Mouse (Mus musculus): ENCODE data around the gene H2-Ab1. TPM values are rescaled to one million over a fixed set of nuclear protein-coding genes. Genes with fewer than 3 reads are reported as not detected.
"Not testable (repeated sequence)": the region's sequence is repeated elsewhere in the genome, so short reads cannot be mapped to it uniquely, and the experiment has no call there.

Gene H2-Ab1
- 1.2 and 2.3 TPM in 2 replicates for polyA plus RNA-seq (2015; fragmentation: Nextera tagmentation; extraction: Ambion mirVana)

DNA sequence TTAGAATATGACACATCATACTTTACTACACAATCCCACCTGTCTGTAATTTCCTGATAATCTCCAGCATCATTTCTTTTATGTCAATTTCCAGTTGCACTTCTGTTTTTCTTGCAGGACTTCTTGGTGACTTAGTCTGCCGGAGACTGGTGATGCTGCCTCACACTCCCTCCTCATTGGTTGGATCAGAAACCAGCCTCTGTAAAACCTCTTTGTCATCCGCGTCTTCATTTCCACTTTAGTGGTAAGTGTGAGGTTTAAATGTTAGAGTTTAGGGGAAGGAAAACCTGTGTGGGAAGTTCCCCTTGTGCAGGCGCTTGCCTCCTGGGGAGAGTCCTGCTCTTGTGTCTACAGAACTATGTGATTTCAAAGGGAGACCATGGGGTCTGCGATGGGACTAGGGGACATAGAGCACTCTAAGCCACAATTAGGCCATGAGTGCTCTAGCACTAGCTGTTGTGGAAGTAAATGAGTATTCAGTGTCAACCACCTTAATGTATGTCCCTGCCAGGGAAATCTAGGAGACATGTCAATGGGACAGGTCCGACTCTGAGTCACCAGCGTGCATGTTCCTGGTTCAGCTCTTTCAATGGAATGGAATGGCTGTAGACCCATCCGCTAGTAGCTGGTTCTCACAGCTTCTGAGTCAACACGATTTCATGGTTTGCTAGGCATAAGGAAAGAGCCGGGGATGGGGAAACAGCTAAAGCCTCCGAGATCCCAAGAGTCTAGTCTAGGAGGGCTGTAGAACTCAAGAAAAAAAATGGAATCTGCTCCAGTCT, at the start of gene H2-Ab1:
H2-Ab1 (plus strand) TSS at position 96 of the 782 bp plus-strand sequence.
- Histone ChIP-seq H3K4me1 (replicated peaks) (0 out of 2 replicates have a peak, but pooled peaks cover 4% of the 10 kb centered on the region), H3K4me3 (no peak within 1 kb of the TSS), H3K27ac (replicated peaks) (no peak within 1 kb of the TSS), H3K9me3 (no peaks in the 10 kb centered on the region), H3K36me3 (no peaks in the 10 kb centered on the region), H3K4me2 (no peak within 1 kb of the TSS), H3K27me3 (peaks cover 9% of the 10 kb centered on the region; the same call in 1 of the 2 replicates), H3K9ac (no peak within 1 kb of the TSS)
- no peak for ATAC-seq (ENCODE audit: low read depth)
- WGBS, result 80% methylated on average over 11 of the region's 11 CpGs

DNA sequence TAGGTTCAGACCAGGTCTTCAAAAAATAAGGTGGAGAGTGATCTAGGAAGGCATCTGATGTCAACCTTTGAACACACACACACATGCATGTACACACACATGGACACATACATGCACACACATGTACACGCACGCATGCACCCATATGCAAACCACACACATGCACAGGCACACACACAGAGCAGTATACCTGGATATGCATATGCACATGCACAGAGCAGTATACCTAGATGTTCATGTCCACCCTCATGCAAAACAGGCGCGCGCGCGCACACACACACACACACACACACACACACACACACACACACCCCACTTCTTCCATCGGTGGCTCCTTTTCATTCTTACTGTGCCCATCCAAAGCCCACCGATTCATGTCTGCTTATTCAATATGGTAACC, 49.6 kb upstream of the H2-Ab1 start:
- WGBS, result 97% methylated on average over 9 of the region's 9 CpGs
- H3K27me3 ChIP-seq, result peaks cover 86% of the 10 kb centered on the region
- no peak overlapping the region for H3K9ac ChIP-seq
- H3K4me3 ChIP-seq, result no peak overlapping the region
- H3K36me3 ChIP-seq, result no peaks in the 10 kb centered on the region
- H3K4me1 ChIP-seq (replicated peaks), result peaks cover 11% of the 10 kb centered on the region
- no peak overlapping the region for H3K27ac ChIP-seq (replicated peaks)
- no peaks in the 10 kb centered on the region for H3K9me3 ChIP-seq
- H3K4me2 ChIP-seq, result no peak overlapping the region
- no peak for ATAC-seq (ENCODE audit: low read depth)

DNA sequence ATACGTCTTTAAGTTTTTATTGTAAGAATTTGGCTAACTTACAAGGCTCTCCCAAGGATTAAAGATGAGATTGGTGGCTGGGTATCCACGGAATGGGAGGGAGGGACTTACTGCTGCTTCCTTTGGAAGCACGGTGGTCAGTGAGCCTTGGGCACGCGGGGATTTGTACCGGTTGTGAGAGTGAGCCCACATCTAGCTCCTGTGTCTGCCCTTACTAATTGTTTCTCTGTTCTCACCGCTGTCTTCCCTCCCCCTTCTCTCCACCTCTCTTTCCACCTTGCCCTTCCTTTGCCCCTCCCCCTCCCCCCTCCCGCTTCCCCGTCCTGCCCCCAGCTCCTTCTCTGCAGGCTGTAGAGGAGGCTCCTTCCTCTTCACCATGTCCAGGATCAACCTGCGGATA, 49.1 kb upstream of the H2-Ab1 start:
- peaks cover 11% of the 10 kb centered on the region for H3K4me1 ChIP-seq (replicated peaks)
- H3K9ac ChIP-seq, result no peak overlapping the region
- no peak overlapping the region for H3K27ac ChIP-seq (replicated peaks)
- H3K4me3 ChIP-seq, result no peak overlapping the region
- H3K9me3 ChIP-seq, result no peaks in the 10 kb centered on the region
- WGBS, result 27% methylated on average over 10 of the region's 10 CpGs
- ATAC-seq (ENCODE audit: low read depth), result no peak
- no peak overlapping the region for H3K4me2 ChIP-seq
- H3K36me3 ChIP-seq, result no peaks in the 10 kb centered on the region
- H3K27me3 ChIP-seq, result peaks cover 86% of the 10 kb centered on the region

DNA sequence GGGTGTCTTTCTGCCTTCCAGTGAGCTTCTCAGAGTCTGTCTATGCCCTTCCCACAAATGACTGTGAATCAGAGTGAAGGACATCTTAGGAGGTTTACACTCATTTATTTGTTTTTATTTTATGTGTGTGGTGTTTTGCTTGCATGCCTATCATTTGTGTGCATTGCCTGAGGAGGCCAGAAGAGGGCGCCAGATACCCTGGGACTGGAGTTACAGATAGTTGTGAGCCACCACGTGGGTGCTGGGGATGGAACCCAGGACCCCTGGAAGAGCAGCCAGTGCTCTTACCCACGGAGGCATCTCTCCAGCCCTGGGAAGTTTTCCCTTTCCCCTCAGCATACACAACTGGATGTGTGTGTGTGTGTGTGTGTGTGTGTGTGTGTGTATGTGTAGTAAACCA, 47.8 kb upstream of the H2-Ab1 start:
- no peak overlapping the region for H3K27ac ChIP-seq (replicated peaks)
- H3K36me3 ChIP-seq, result no peaks in the 10 kb centered on the region
- no peak overlapping the region for H3K4me2 ChIP-seq
- H3K9ac ChIP-seq, result no peak overlapping the region
- 46% methylated on average over 3 of the region's 3 CpGs for WGBS
- no peaks in the 10 kb centered on the region for H3K9me3 ChIP-seq
- ATAC-seq (ENCODE audit: low read depth), result no peak
- H3K4me3 ChIP-seq, result no peak overlapping the region
- peaks cover 9% of the 10 kb centered on the region for H3K4me1 ChIP-seq (replicated peaks)
- H3K27me3 ChIP-seq, result peaks cover 91% of the 10 kb centered on the region

DNA sequence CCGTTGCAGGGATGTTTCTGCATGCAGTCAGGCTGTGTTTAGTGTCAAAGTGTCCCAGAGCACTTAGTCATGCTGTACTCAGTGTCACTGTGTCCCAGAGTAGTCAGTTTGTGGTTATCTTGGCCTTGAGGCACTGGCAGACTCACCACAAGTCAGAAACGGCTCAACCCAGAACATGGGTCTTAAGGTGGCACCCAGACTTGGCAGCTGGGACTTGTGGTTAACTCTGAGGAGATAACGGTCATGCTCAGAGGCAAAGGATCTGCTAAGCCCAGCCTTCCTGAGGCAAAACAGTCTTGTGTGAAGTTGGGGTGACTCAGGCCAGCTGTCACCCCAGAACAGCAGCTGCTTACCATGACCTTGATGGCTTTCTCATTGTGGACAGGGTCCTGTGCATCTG, 46.9 kb upstream of the H2-Ab1 start:
- Histone ChIP-seq H3K27me3 (peaks cover 91% of the 10 kb centered on the region), H3K36me3 (no peaks in the 10 kb centered on the region), H3K4me1 (replicated peaks) (no peaks in the 10 kb centered on the region; the same call in 1 of the 2 replicates), H3K4me2 (no peak overlapping the region), H3K4me3 (no peak overlapping the region), H3K9me3 (no peaks in the 10 kb centered on the region), H3K9ac (no peak overlapping the region), H3K27ac (replicated peaks) (no peak overlapping the region)
- ATAC-seq (ENCODE audit: low read depth), result no peak
- WGBS, result 76% methylated on average over 3 of the region's 3 CpGs

DNA sequence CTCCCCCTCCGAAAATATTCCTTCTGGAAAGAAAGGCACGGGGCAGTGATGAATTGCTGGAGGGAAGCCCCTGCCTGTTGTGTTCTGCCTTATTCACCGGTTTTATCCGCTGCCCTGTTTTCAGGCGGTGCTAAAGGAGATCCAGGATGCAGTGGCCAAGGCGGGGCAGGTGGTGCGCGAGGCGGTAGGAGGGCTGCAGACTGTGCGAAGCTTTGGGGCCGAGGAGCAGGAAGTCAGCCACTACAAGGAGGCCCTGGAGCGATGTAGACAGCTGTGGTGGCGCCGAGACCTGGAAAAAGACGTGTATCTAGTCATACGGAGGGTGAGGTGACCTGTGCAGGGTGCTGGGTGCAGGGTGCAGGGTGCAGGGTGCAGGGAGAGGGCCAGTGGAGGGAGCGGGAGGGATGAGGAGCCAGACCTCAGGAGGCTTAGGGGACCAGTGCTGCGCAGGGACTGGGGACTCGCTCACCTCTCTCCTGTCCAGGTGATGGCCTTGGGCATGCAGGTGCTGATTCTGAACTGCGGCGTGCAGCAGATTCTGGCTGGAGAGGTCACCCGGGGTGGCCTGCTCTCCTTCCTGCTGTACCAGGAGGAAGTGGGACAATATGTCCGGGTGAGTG, 45.6 kb upstream of the H2-Ab1 start:
- Histone ChIP-seq H3K4me3 (no peak overlapping the region), H3K4me2 (no peak overlapping the region), H3K27me3 (peaks cover 82% of the 10 kb centered on the region), H3K36me3 (no peaks in the 10 kb centered on the region), H3K9me3 (no peaks in the 10 kb centered on the region), H3K27ac (replicated peaks) (no peak overlapping the region), H3K4me1 (replicated peaks) (no peaks in the 10 kb centered on the region), H3K9ac (0 out of 2 replicates have a peak overlapping the region, but pooled peaks have one; percentile 31)
- WGBS, result 20% methylated on average over 23 of the region's 23 CpGs
- ATAC-seq (ENCODE audit: low read depth), result no peak

DNA sequence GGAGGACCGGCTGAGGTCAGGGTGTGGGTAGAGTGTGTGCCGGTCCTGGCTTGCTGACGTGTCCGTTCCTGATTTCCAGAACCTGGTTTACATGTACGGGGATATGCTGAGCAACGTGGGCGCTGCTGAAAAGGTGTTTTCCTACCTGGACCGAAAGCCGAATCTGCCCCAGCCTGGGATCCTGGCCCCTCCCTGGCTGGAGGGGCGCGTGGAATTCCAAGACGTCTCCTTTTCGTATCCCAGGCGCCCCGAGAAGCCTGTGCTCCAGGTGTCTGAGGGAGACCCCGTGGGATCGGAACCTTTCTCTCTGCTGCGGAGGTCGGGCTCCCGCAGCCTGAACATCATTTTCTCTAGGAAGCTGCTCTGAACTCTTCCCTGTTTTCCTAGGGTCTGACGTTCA, 43.6 kb upstream of the H2-Ab1 start:
- Histone ChIP-seq H3K27me3 (peaks cover 68% of the 10 kb centered on the region), H3K4me3 (no peak overlapping the region), H3K9ac (no peak overlapping the region), H3K9me3 (no peaks in the 10 kb centered on the region; the same call in 1 of the 2 replicates), H3K36me3 (no peaks in the 10 kb centered on the region), H3K4me1 (replicated peaks) (no peaks in the 10 kb centered on the region), H3K4me2 (no peak overlapping the region), H3K27ac (replicated peaks) (no peak overlapping the region)
- no peak for ATAC-seq (ENCODE audit: low read depth)
- 41% methylated on average over 21 of the region's 21 CpGs for WGBS

DNA sequence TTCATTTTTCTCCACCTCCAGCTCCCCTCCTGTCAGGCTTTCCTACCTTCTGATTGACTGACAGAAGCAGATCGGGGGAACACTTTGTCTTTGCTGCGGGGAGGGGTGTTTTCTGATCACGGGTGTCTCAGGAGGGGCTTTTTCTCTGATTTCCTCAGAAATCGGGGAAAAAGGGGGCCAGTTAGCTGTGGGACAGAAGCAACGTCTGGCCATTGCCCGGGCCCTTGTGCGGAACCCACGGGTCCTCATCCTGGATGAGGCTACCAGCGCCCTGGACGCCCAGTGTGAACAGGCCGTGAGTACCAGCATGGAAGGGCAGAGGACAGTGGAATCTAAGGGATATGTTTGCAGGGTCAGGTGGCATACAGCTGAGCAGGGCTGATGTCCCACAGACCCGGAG, 42.3 kb upstream of the H2-Ab1 start:
- WGBS, result 85% methylated on average over 12 of the region's 12 CpGs
- Histone ChIP-seq H3K27me3 (peaks cover 58% of the 10 kb centered on the region), H3K27ac (replicated peaks) (no peak overlapping the region), H3K9ac (no peak overlapping the region), H3K4me3 (no peak overlapping the region), H3K36me3 (no peaks in the 10 kb centered on the region), H3K4me1 (replicated peaks) (no peaks in the 10 kb centered on the region), H3K9me3 (no peaks in the 10 kb centered on the region; the same call in 1 of the 2 replicates), H3K4me2 (no peak overlapping the region)
- ATAC-seq (ENCODE audit: low read depth), result no peak

DNA sequence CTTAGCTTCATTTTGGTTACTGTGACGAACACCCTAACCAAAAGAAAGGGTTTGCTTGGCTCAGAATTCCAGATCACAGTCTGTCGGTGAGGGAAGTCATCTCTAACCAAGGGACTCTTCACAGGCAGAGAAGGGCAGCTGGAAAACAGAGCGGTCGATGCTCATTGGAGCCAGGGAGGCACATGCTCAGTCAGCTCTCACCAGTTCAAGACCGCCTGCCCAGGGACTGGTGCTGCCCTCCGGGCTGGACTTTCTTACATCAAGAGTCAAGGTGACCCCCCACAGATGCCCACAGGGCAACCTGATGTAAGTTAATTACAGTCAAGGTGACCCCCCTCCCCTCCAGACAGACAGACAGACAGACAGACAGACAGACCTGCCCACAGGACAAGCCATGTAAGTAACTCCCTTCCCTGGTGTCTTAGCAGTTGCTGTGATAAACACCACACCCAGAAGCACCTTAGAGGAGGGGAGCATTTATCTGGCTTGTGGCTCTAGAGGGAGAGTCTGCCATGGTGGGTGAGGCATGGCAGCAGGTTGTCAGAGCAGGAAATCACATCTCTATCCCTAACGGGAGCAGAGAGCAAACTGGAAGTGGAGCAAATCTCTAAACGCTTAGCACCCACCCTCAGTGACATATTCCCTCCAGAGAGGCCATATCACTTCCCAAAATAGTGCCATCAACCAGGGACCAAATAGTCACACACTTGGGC, 40.1 kb upstream of the H2-Ab1 start:
- Histone ChIP-seq H3K9me3 (no peaks in the 10 kb centered on the region; the same call in 1 of the 2 replicates), H3K36me3 (no peaks in the 10 kb centered on the region), H3K4me2 (no peak overlapping the region), H3K27me3 (peaks cover 36% of the 10 kb centered on the region), H3K4me1 (replicated peaks) (no peaks in the 10 kb centered on the region), H3K27ac (replicated peaks) (no peak overlapping the region), H3K4me3 (no peak overlapping the region), H3K9ac (no peak overlapping the region)
- 91% methylated on average over 8 of the region's 8 CpGs for WGBS
- ATAC-seq (ENCODE audit: low read depth), result no peak

DNA sequence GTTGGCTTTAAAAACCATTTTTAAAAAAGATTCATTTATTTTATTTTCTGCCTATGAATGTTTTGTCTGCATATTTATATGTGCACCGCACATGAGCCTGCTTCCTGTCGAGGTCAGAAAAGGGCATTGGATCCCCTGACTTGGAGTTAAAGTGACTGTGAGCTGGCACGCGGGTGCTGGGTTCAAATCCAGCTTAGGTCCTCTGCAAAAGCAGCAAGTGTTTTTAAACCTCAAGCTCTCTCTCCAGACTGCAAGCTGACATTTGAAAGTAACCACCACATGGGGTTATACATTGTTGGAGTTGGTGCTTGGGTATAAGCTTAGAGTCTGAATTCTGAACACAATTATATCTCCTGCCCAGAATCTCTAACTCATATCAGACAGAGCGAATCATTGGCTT, 39.5 kb upstream of the H2-Ab1 start:
- no peak overlapping the region for H3K4me2 ChIP-seq
- H3K4me3 ChIP-seq, result no peak overlapping the region
- 86% methylated on average over 5 of the region's 5 CpGs for WGBS
- no peak overlapping the region for H3K27ac ChIP-seq (replicated peaks)
- no peak overlapping the region for H3K9ac ChIP-seq
- H3K4me1 ChIP-seq (replicated peaks), result no peaks in the 10 kb centered on the region
- ATAC-seq (ENCODE audit: low read depth), result no peak
- H3K9me3 ChIP-seq, result no peaks in the 10 kb centered on the region; the same call in 1 of the 2 replicates
- H3K27me3 ChIP-seq, result peaks cover 30% of the 10 kb centered on the region
- no peaks in the 10 kb centered on the region for H3K36me3 ChIP-seq

DNA sequence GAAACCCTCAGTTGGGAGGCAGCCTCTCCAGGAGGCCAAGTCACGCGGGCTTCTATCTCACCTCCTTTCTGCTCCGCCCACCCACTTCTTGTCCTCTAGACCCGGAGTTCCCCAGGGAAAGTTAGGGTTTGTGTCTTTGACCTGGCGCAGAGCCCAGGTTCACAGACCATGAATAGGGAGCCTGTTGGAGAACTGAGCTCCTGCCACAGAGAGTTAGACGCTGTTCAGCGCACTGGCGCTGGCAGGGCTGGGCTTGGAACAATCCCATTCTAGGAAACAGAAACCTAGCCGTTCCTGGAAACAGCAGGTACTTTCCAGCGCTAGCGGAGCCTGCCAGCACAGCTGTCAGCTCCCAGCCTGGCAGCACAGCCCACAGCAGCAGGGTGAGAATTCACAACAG, 38.8 kb upstream of the H2-Ab1 start:
- Histone ChIP-seq H3K4me3 (no peak overlapping the region), H3K27ac (replicated peaks) (no peak overlapping the region), H3K36me3 (no peaks in the 10 kb centered on the region), H3K27me3 (peaks cover 23% of the 10 kb centered on the region), H3K9me3 (no peaks in the 10 kb centered on the region; the same call in 1 of the 2 replicates), H3K4me1 (replicated peaks) (no peaks in the 10 kb centered on the region), H3K9ac (no peak overlapping the region), H3K4me2 (no peak overlapping the region)
- 80% methylated on average over 11 of the region's 11 CpGs for WGBS
- ATAC-seq (ENCODE audit: low read depth), result no peak

DNA sequence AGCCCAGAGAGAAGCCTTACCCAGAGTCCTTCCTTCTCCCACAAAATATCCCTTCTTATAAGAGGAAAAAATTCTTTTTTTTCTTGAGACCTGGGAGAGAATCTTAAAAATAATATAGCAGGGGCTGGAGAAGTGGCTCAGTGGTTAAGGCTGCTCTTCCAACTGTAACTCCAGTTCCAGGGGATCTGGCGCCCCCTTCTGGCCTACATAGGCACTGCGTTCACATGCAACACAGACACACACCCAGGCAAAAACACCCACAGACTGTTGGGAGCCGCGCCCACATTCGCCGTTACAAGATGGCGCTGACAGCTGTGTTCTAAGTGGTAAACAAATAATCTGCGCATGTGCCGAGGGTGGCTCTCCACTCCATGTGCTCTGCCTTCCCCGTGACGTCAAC, 38.4 kb upstream of the H2-Ab1 start:
- H3K4me3 ChIP-seq; H3K4me1 ChIP-seq (replicated peaks); ATAC-seq (ENCODE audit: low read depth); H3K9ac ChIP-seq; H3K9me3 ChIP-seq; H3K4me2 ChIP-seq; H3K27ac ChIP-seq (replicated peaks); H3K36me3 ChIP-seq: not testable (repeated sequence)
- H3K27me3 ChIP-seq, result peaks cover 19% of the 10 kb centered on the region
- 88% methylated on average over 9 of the region's 11 CpGs for WGBS

Data from neural tube, embryonic 13.5 days (tissue).